Mouse (Mus musculus): ENCODE measurements around the gene Ube3a.

DNA sequence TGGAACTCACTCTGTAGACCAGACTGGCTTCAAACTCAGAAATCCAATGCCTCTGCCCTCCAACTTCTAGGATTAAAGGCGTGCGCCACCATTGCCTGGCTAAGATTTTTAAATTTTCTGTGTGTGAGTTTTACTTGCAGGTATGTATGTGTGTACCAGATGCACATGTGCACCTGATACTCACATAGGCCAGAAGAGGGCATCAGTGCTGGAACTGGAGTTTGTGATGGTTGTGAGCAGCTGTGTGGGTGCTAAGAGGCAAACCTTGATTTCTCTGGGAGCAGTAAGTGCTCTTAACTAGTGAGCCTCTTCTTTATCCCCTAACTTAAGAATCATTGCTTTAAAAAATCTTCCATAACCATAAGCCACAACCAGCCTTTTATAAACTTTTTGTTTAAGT is 17.0 kb downstream of the Ube3a start:
- no peak for TF ChIP-seq GATA1 (IDR thresholded peaks at IDR 0.05; ENCODE audit: borderline replicate concordance, low read length)
- no peak for TF ChIP-seq FLI1 (IDR thresholded peaks at IDR 0.05; ENCODE audit: low read length)

Measured in megakaryocyte, embryonic 14.5 days (primary cell).